Mouse (Mus musculus): ENCODE data around the gene Ipo5.

- TF ChIP-seq CTCF (IDR thresholded peaks at IDR 0.05; ENCODE audit: low read depth) (no peak), EP300 (IDR thresholded peaks at IDR 0.05; ENCODE audit: low read depth) (no peak)
Measured at GRCm38 (mm10) chr14:120870736-120871135, 40.3 kb upstream of the Ipo5 start.
